Mouse (Mus musculus): ENCODE measurements around the gene Prkn.

Gene Prkn

DNA sequence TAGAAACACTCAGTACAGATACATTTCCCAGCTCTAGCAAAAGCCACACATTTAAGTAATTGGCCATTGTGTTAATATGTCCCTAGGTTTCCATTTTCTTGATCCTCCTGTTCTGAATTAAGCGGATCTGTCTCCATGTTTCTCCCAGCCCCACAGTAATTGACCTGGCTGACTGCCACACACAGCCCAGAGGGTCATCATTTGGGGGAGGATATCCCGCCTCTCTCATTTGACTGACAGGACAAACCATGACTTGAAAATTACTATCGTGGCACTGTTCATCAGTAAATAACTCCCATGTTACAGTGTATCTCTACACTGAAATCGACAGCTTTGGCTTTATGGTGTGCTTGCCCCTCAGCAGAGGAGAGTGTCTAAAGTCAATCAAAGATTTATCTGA is 146.9 kb downstream of the Prkn start:
- no peak for DNase-seq (ENCODE audit: low spot score)

DNA sequence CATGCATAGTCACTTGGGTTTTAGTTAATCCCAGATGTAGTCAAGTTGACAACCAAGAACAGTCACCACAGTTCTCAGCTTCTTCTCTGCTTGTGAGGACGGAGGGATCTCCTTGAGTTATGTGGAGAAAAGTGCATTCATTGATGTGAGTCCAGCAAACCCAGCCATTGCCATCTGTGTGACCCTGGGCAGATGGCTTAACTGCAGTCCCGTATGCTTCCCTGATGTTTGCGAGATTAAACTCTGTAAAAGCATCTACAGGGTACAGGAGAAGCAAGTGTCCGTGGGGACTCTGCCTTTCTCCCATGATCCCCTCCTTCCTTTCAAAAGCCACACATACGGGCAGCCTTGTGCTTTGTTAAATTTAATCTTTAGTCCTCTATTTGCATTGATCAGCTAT is 157.1 kb downstream of the Prkn start:
- DNase-seq (ENCODE audit: low spot score) = no peak

DNA sequence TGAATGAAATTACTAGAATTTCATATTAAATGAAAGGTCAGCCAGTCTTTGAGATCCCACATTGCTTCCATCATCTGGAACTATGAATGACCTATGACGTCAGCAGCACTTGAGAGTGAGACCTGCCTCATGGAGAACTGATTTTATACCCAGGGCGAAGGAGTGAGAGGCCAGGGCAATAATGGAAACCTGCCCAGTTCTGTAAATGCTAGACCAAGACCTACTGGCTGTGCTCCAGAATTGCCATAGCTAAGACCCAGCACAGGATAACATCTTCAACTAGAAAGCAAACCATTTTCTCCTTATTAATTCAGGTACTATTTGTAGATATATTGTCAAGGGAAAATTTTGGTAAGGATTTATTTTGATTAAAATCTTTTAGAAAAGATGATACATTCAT is 183.2 kb downstream of the Prkn start:
- no peak for DNase-seq (ENCODE audit: low spot score)

- no peak for DNase-seq (ENCODE audit: low spot score)
Observed at GRCm38 (mm10) chr17:11029348-11029747, 189.2 kb downstream of the Prkn start.

- no peak for DNase-seq (ENCODE audit: low spot score)
Observed at GRCm38 (mm10) chr17:11030936-11031335, 190.8 kb downstream of the Prkn start.

- DNase-seq (ENCODE audit: low spot score) = no peak
Observed at GRCm38 (mm10) chr17:11032366-11032765, 192.2 kb downstream of the Prkn start.

DNA sequence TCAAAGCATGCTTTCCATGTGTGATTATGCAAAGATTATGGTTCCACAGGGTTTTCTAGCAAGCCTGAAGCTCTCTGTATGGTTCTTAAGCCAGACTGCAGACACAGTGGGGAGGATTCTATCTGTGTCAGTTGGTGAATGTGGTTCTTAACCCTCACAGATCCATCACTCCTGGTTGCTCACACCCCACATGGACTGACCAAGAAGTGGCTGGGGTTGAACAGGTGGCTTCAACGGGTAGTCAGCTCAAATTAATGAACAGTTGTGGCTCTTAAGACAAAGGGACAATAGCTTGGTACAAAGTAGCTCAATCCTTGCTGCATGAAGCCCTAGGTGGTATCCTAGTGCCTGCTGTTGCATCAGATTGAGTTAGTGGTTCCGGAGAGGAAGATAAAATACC is 193.4 kb downstream of the Prkn start:
- DNase-seq (ENCODE audit: low spot score) = no peak

DNA sequence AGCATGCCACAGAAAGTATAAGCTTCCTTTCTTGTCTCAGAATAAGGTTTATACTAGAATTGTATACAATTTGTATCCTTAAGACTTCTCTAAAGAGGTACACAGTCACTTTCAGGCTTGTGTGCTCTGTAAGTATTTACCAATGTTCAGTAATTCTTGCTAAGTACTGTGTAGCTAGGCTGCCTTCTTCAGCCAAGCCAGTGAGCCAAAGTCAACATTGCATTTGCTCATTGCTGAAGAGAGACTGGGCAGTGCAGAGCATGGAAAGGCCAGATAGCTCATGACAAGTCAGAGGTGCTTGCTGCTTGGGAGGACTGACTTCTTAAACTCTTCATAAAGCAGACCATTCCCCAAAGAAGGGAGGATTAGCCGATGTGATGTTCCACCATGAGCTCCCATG is 198.1 kb downstream of the Prkn start:
- DNase-seq (ENCODE audit: low spot score) = no peak

GRCm38 (mm10) chr17:11058986-11059385 is 218.8 kb downstream of the Prkn start:
- no peak for DNase-seq (ENCODE audit: low spot score)

- DNase-seq (ENCODE audit: low spot score) = peak; percentile 6
Observed at GRCm38 (mm10) chr17:11067076-11067703, 227.0 kb downstream of the Prkn start.

GRCm38 (mm10) chr17:11067704-11068475 is 227.7 kb downstream of the Prkn start:
- peak; percentile 6 for DNase-seq (ENCODE audit: low spot score)

- DNase-seq (ENCODE audit: low spot score) = no peak
Observed at GRCm38 (mm10) chr17:11070996-11071395, 230.8 kb downstream of the Prkn start.

GRCm38 (mm10) chr17:11076319-11076903 is 236.2 kb downstream of the Prkn start:
- DNase-seq (ENCODE audit: low spot score) = no peak

DNA sequence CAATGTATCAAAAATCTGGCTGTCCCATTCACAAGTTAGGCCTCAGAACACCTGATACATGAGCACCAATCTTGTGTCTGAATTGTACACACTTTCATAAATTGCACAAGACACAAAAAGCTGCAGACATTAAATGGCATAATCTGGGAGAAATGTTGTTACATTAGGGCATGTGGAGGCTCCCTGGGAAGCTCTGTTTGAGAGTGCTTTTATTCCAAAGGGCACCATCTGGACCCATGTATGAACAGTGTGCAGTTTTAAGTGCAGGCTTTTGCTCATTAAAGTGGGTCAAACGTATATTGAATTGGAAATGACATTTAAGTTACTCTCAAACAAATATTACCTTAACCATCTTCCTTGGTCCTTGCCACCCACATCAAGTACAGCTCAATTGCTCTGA is 246.3 kb downstream of the Prkn start:
- DNase-seq (ENCODE audit: low spot score) = no peak

DNA sequence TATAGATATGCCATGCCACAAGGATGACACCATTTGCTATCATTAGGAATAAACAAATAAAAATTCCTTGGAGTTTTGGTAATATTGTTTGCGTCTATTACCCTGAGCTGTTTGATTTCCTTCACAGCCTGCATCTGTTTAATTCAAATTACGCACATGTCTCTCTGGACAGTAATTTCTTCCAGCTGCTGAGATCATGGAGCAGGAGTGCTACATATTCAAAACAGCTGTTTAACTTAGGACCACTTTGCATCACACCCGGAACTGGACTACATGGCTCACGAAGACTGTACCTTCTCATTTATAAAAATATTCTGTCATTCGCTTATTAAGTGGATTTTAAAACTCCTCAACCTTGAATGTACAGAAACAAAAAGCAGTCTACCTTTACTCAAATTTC is 246.9 kb downstream of the Prkn start:
- no peak for DNase-seq (ENCODE audit: low spot score)

- DNase-seq (ENCODE audit: low spot score) = no peak
Observed at GRCm38 (mm10) chr17:11087823-11088222, 247.6 kb downstream of the Prkn start.

DNA sequence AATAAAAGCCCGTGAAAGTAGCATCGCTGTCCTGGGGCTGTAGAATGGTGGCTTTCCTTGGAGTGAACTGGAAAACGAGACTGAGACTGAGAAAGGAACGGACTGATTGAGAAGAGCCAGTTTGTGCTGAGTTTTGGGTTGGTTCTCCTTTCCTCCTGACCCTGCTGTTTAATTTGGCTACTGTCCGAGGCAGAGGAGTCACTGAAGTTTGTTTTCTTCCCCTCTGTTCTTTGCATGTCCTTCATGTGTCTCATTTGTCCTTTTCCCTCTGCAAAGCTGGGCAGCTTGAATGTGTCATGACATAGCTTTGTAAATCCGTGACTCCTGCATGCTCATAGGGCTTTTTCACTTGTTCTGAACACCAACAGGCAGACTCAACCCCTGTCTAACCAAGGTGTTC is 249.2 kb downstream of the Prkn start:
- DNase-seq (ENCODE audit: low spot score) = no peak

GRCm38 (mm10) chr17:11092900-11093299 is 252.7 kb downstream of the Prkn start:
- DNase-seq (ENCODE audit: low spot score) = no peak

GRCm38 (mm10) chr17:11093321-11093720 is 253.1 kb downstream of the Prkn start:
- no peak for DNase-seq (ENCODE audit: low spot score)

- no peak for DNase-seq (ENCODE audit: low spot score)
Observed at GRCm38 (mm10) chr17:11107007-11107406, 266.8 kb downstream of the Prkn start.

- no peak for DNase-seq (ENCODE audit: low spot score)
Observed at GRCm38 (mm10) chr17:11107916-11108315, 267.7 kb downstream of the Prkn start.

GRCm38 (mm10) chr17:11117508-11117907 is 277.3 kb downstream of the Prkn start:
- DNase-seq (ENCODE audit: low spot score) = no peak

DNA sequence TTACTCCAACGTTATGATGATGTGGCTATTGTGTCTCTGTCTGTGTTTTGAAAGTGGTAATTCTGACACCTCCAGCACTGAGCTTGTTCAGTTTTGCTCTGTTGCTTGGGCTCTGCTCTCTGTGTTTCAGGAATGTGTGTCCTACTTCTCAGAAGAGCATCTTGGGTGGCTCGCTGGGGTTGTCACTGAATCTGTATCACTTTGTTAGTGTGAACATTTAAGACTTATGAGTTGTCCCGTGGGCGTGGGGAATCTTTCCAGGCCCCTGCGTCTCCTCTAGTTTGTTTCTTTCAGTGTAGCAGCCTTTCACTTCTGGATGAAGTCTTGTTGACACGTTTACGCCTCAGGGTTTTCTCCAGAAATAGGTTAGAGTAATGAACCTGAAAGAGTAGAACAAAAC is 283.9 kb downstream of the Prkn start:
- DNase-seq (ENCODE audit: low spot score) = no peak
